Mouse (Mus musculus): ENCODE measurements at regions not wholly inside any gene's neighbourhood (a gene's known extent, or its start where the extent isn't known, plus 50 kb on each side); places are given as distances from the start of the nearest gene placed in this dataset.

DNA sequence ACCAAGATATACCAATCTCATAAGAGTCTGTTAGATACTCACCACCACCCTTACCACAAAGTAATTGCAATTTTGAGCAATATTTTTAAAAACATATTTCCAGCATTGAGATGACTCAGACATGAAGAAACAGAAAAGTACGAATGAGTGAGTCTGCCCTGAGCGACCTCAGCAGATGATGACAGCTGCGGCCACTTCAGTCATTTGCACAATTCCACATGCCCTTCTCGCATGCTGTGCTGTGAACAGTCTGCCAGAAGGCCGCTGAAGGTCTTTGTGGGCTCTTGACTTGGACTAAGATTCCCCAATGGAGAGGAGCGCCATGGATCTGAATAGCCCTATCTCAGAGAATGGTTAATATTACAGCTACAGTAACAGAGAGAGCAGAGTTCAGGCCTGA, 575.3 kb downstream of the Synb start:
- no peak for TF ChIP-seq CTCF (IDR thresholded peaks at IDR 0.05; ENCODE audit: insufficient read depth, low read depth, low read length)
- TF ChIP-seq POLR2A (IDR thresholded peaks at IDR 0.05; ENCODE audit: insufficient read depth, low read depth, low read length), result no peak
